Mouse (Mus musculus): ENCODE results near the gene Itgb5.

The Itgb5 gene

GRCm38 (mm10) chr16:33942341-33942740, 112.9 kb downstream of the Itgb5 start:
- peak; percentile 89 for DNase-seq

- no peak for DNase-seq
Measured at GRCm38 (mm10) chr16:33943388-33943787, 113.9 kb downstream of the Itgb5 start.

DNA sequence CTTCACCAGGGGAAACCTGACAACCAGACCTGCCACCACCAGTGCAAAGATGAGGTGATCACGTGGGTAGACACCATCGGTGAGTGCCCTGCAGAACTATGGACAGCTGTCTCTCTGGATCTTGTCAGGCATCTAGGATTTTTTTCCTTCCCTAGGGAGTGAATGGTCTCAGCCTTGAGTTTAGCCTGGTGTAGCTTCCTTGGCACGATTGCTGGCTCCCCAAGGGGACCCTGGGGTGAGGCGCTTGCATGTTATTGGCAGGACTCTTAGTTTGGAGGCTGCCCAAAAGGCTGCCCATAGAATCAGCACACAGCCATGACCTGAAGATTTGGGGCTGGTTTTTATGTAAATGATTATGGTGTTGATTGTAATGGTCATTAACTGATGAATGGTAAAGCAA, 114.7 kb downstream of the Itgb5 start:
- no peak for DNase-seq

DNA sequence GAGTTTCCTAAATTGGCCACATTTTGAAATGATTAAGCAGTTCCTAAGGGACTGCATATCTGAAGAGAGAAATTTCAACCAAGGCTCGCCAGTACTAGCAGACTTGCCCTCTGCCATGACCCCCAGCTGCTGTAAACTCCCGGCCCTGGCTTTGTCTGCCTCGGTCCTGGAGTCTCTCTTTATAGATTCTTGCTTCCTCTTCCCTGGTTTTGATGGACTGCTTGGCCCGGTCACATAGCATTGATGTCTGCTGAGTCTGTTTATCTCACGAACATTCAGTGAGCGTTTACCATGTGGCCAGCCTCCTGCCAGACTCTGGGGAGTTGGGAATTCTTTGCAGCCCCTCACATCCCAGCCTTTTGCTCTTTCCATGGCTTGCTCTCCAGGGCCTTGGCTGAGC, 115.3 kb downstream of the Itgb5 start:
- DNase-seq: no peak

DNA sequence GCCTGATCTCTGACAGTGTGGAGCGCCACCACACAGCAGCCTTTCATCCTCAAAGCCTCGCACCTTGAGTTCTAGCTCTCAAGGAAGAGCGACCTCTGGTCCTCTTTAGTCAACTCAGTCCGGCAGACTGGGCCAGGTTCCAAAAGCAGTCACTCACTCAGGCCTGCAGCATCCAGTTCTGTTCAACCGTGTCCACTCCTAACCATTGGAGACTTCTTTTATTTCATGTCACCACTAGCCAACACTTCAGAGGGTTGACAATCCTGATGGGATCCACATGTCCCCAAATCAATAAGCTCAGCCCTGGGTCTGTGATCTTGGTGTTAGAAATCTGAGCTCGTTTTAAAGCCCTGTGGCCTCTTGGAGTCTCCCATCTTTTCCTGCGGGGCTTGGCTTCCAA, 116.6 kb downstream of the Itgb5 start:
- DNase-seq: no peak

GRCm38 (mm10) chr16:33947664-33948571, 118.5 kb downstream of the Itgb5 start:
- no peak for DNase-seq

GRCm38 (mm10) chr16:33950386-33950785, 120.9 kb downstream of the Itgb5 start:
- DNase-seq: no peak

- DNase-seq: peak; percentile 88
Measured at GRCm38 (mm10) chr16:33950830-33951229, 121.4 kb downstream of the Itgb5 start.

- no peak for DNase-seq
Measured at GRCm38 (mm10) chr16:33953008-33953407, 123.5 kb downstream of the Itgb5 start.

GRCm38 (mm10) chr16:33954793-33955192, 125.3 kb downstream of the Itgb5 start:
- no peak for DNase-seq

DNA sequence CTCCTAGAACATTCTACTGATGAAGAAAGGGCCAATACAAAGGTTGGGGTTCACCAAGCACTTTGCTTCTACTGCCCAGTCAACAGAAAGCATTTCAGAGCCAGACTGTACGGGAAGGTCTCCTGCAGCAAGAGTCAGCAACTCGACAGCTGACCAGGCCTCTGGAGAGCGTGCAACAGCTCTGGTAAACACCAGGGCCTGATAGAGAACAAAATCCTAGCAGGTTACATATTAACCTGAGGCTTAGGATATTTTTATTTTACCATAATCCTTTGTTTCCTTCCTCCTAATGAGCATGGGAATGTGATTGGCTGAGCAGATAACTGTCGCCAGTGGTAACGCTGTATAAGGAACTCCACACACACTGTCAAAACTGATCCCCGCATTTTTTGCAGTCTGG, 134.0 kb downstream of the Itgb5 start:
- no peak for DNase-seq

DNA sequence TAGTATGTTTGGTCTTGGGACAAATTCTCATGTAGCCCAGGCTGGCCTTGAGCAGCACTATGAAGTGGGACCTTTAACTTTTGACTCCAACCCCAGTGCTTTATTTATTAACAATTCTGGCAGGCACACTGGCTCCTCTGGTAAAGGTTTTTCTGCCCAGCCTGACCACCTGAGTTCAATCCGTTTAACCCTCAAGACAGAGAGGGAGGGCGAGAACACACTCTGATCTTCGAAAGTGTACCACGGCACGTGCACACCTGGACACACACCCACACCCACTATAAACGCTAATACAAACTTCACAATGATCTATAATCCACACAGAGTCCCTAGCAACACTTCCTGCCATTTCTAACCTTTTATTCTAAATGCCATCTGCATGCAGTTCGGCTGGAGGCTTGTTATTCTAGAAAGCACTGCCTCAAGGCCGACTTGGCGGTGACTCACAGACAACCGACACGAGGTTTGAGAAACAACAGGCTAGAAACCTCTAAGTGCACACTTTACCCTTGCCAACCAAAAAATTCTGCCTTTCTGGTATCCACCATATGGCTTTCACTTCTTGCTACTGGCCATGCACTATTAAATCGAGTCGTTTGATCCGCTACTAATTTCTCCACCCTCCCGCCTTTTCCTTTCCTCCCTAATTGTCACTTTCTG, 136.5 kb downstream of the Itgb5 start:
- DNase-seq: no peak

DNA sequence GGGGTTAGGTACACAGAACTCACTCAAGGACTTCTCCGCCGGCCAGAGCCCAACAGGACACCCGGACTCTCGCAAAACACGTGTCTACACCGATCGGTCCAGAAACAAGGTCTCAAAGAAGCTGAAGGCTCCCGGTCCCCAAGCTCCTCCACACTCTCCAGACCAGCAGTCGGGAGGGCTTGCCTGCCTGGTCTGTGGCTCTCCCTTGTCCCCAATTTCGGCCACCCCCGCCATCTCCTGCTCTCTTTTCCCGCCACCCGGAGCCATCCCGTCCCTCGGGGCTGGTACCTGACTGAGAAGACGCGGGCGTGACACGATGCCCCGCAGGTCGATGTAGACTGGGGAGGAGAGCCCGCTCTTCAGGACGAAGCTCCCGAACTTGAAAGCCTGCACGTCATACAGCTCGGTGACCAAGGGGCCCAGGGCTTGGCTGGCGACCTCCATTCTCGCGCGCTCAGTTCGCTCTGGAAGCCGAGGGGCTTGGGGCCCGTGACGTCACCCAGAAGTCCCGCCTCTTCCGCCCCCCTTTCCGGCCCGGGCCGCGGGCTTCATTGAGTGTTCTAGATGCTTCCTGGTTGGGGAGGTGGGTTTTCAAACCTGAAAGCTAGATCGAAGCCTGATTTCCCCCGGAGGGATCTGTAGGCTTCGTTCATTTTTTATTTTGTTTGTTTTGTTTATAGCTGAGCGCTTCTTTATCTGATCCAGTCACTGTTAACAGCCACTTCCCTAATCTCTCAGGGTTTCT, 137.2 kb downstream of the Itgb5 start, which contains the start of gene Umps:
Gene Umps, minus strand, starts transcription at position 501 of the 745 bp plus-strand sequence.
- peak; percentile 93 for DNase-seq

- no peak for DNase-seq
Measured at GRCm38 (mm10) chr16:33967283-33967640, 137.8 kb downstream of the Itgb5 start.

- DNase-seq: no peak
Measured at GRCm38 (mm10) chr16:33979855-33980254, 150.4 kb downstream of the Itgb5 start.

- DNase-seq: no peak
Measured at GRCm38 (mm10) chr16:33983712-33984111, 154.2 kb downstream of the Itgb5 start.

DNA sequence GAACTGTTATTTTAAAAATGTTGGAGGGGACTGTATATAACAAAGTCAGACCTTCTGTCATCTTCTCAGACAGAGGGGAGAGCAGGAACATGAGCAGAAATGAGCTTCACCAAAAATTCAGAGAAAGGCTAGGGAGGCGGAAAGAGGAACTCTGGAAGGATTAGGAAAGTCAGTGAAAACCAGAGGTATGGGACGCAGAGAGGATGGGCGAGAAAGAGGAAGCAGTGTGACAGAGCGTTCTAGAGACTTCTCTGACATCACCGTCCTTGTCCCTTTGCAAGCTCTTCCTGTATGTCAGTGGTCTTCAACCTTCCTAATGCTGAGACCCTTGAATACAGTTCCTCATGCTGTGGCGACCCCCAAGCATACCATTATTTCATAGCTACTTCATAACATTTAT, 155.9 kb downstream of the Itgb5 start:
- DNase-seq: no peak

DNA sequence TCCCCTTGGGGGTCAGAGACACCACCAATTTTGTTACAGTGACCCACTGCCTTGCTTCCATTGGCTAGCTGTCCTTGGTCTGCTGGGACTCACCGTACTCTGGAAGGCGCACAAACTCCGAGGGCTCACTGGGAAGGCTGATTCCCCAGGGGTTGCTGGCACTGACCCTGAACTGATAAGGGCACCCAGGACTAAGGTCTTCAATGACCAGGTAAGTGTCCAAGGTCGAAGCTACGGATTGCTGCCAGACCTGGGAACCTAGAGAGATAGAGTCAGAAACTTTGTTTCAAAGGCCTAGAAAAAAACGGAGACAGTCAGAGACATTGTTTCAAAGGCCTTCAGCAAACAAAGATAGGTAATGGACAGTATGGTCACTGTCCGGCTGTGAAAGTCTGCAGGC, 157.5 kb downstream of the Itgb5 start:
- no peak for DNase-seq

DNA sequence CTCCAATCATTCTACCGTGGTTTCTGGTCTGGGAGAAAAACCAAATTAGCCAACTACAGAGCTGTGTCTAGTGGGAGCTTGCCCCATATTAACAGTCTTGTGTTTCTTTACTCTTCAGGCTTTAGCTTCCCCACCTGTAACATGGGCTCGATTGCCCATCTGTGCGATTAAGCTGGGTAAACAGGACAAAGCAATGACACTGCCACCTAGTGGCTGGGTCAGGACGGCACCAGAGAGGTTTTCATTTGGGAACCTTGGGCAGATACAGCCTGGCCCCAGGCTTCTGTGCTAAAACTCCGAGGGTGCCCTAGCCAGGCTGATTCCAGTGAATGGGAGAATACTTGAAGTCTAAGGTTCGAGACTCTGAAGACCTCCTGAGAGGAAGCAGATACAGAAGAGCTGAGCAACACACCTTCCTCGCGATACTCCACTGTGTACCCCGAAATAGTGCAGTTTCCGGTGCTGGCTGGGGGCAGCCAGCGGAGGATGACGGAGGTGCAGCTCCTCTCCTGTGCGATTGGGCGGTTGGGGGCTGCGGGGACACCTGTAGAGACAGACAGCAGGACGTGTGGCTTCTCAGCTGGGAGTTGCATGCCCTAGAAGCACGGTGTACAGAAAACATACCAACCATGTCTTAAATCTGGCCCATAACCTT, 159.0 kb downstream of the Itgb5 start:
- DNase-seq: peak; percentile 62

- no peak for DNase-seq
Measured at GRCm38 (mm10) chr16:33989106-33989505, 159.6 kb downstream of the Itgb5 start.

DNA sequence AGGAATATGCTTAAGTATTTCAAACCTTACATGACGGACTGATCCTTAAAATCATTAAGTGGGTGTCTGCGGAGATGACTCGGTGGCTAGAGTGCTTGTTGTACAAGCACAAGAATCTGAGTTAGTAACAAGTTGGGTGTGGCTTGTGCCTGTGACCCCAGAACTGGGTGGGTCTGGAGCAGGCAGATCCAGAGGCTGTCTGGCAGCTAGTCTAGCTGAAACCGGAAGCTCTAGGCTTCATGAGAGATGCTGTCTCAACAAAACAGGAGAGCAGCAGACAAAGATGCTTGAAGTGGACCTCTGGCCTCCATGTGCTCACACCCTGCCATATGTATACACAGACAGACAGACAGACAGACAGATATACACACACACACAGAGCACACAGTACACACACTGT, 161.2 kb downstream of the Itgb5 start:
- DNase-seq: no peak

DNA sequence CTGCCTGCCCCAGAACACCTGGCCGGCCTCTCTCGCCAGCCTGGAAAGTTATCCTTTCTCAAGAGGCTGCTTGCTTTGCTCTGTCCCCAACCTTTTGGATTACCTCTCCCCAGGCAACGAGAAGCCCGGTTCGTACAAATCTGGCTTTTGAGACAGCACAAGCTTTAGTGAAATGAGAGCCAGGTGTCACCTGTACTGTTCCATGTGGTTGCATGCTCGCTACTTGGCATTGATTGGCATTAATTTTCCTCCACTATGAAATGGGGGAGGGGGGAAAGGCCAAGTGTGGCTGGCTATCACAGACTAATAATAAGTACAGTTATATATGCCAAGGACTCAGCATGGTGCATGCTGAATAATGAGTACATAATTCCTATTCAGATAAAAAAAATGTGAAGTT, 164.9 kb downstream of the Itgb5 start:
- DNase-seq: no peak

DNA sequence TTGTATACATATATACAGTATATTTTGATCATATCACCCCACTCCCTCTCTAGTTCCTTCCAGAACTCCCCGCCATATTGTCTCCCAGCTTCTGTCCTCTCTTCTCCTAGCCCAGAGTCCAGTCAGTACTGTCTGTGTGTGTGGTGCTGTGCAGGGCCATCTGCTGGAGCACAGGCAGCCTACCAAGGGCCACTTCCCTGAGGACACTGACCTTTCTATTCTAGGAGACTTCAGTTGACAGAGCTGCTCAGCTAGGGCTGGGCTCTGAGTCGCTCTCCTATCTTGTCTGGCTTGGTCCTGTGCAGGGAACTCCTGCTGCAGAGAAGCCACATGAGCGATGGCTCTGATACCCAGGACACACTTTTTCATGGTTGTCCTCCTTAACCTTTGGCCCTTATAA, 166.0 kb downstream of the Itgb5 start:
- no peak for DNase-seq
